Mouse (Mus musculus) ES-CJ7 (cell line): Measurements from ENCODE around the gene Tanc1.
A peak's percentile ranks its signal among the peaks of the same experiment; 100 is the strongest.
"Not testable (repeated sequence)": the region's sequence is repeated elsewhere in the genome, so short reads cannot be mapped to it uniquely, and the experiment has no call there.

Source experiments
- DNase-seq: peaks from one replicate; pipeline ENCODE4 v3.0.0; 2011; ENCODE audit warnings: low read depth, low spot score

Gene Tanc1

DNA sequence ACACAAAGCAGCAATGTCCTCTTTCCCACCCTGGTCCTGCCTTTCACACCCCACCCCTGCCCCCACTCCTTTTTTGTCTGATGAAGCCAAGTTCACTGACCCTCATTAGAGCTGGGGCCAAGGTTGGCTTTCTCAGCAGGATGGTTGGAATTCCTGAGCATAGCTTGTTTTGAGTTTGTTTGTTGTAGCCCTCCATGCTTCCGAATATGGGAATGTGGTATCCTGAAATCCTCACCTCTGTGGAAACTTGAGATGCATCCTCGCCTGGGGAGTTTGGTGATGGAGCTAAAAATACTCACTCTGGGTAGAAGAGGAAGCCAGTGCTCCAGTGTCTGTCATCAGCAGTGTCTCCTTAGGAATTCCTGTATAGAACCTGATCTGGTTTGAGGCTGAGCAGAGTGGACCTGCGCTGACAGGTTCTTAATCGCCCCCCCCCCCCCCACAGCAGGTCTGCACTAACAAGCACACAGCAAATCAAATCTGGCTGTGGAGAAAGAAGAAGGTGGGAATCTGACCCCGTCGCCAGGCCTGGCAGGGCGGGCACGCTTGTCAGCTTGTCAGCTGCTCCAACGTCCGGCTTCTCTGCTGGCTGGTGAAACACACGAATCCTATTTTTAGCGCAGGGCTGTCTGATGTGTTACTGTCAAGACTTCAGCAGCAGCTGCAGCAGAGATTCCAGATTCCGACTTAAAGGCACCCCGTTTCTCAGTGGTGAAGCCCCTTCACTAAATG, 217.1 kb downstream of the Tanc1 start:
- no peak for DNase-seq

DNA sequence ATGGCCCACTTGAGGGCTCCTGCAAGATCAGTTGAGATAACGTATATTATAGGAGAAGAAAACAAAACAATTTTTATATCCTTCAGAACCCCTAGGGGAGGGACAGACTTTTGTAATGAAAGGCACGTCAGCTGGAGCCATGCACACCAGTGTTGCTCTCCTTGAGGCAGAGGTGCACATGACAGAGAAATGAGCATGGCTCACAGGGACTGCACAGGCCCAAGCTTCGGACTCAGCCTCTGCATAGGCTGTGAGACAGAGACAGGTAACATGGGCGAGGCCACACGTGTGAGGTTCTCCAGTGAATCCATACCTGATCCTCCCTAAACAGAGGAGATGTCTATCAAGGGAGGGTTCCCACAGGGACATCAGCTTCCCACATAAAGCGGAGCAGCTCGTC, 217.9 kb downstream of the Tanc1 start:
- DNase-seq: no peak

GRCm38 (mm10) chr2:59830151-59830550, 218.3 kb downstream of the Tanc1 start:
- peak; percentile 16 for DNase-seq

DNA sequence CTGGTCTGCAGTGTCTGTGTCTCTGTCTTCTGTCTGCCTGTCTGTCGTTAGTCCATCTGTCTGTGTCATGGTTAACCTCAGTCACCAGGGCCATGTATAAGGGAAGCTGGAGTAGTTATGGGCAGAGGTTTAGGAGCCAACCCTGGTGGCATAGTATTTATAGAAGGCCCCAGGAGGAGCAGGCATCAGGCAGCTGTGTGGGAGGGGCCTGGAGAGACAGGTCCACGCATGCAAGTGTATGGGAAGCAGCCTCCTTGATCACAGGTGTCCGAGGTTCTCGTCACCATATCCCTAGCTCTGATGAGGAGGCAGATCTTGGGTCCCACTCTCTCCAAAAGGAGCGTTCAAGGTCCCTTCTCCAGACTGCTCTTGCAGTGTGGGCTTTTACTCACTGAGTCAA, 219.1 kb downstream of the Tanc1 start:
- no peak for DNase-seq

DNA sequence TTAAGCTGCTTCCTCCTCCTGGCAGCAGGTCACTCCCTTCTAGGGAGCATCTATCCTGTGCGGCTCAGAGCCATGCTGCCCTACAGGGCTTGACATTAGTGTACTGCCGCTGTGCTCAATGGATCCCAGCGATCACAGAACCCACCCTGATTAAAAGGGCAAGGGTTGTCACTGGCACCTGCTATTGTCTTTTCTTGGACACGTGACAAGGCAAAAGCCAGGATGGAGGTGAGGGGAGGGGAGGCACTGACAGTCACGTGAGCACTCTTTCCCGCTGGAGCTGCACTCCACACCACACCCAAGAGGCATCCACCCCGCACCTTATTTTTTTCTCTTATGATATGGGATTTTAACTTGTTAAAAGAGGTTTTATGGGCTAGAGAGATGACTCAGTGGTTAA, 220.0 kb downstream of the Tanc1 start:
- DNase-seq: peak; percentile 14

- no peak for DNase-seq
Observed at GRCm38 (mm10) chr2:59838825-59839224, 227.0 kb downstream of the Tanc1 start.

DNA sequence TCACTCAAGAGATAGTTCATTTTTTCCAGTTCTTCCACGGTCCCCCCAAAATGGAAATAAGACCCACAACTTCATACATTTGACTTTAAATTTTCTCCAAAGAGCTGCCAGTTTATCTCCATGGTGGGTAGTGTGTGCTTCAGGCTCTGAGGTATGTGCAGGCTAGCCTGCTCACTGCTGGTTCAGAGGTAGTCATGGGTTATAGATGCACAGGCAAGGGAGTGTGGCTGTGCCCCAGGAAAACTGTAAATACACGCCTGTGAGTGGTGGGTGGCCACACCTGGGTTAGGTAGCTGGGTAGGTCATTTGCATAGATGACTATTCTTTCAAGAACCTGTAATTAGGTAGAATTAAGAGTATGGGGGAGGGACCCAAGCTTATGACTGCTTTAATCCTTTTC, 227.9 kb downstream of the Tanc1 start:
- no peak for DNase-seq

DNA sequence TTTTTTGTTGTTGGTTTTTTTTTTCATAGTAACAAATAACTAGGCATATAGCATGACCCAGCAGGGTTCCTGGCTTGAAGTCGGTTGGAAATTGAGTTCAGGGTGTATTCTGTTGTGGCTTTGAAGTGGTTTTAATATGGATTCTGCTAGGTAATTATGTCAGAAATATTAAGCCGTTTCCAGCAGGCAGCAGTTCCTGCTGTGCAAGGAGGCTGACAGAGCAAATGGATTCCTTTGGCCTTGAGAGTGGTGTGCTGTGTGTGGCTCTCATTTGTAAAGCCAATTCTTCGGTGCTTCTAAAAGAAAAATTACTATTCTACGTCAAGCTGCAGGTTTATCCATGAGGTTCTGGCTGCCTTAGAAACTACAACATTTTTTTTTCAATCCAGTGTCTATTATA, 228.3 kb downstream of the Tanc1 start:
- DNase-seq: no peak

DNA sequence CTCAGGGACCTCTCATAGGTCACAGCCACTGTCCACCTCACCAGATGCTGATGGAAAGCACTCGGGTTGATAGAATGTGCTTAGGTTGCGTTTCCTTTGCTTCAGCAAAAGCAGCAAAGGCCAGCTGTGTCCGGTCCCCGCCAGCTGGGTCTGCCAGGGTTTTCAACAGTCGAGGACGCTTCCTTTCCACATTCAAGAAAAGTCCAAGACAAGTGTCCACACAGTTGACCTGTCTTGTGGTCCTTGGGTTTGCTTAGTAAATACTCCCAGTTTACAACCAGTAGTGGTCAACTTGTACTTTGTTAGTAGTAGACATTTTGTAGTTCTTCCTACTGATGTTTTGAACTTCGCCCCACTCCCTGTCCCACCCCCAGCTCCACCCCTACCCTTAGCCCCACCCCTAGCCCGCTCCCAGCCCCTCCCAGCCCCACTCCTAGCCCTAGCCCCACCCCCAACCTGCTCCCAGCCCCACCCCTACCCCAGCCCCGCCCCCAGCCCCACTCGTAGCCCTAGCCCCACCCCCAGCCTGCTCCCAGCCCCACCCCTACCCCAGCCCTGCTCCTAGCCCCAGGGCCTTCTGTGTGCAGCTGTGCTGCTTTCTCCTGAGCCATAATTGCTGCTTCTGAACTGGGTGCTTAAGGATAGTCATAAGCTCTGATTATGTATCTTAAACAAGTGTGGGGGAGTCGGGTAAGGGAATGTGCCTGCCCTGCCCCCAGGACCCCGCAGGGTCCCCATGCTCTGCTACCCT, 229.5 kb downstream of the Tanc1 start:
- DNase-seq: peak; percentile 67

GRCm38 (mm10) chr2:59841944-59842343, 230.1 kb downstream of the Tanc1 start:
- no peak for DNase-seq

DNA sequence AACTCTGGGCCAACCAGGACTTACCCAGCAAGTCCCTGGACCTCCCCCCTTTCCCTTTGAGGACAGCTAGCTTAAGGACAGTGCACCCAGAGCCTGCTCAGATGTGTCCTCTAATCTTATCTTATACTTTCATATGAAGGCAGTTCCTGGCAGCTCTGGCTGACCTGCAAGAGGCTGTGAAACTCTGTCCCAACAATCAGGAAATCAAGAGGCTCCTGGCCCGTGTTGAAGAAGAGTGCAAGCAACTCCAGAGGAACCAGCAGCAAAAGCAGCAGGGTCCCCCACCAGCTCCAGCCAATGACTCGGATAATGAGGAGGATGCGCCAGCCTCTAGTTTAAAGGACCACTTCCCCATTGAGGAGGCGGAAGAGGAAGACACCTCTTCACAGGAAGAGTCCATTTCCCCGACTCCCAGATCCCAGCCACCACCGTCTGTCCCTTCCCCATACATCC, 230.7 kb downstream of the Tanc1 start:
- no peak for DNase-seq

GRCm38 (mm10) chr2:59843156-59843555, 231.3 kb downstream of the Tanc1 start:
- DNase-seq: peak; percentile 13

DNA sequence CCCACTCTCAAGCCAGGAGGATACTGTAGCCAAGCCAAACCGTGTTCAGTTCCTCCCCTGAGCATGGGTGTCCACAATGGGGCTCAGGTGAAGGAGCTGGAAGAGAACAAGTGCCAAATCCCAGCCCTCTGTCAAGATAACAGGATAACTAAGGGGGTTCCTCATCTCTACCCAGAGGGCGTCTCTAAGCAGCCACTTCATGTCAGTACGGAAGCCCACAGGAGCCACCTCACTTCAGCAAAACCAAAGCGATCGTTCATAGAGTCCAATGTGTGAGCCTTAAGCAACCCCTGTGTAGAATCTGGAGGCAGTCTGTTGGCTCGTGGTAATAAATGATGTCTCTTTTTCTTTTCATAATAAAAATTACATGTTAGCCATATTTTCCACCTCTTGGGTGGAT, 232.0 kb downstream of the Tanc1 start:
- DNase-seq: no peak

- DNase-seq: not testable (repeated sequence)
Observed at GRCm38 (mm10) chr2:59851885-59852284, 240.0 kb downstream of the Tanc1 start.

GRCm38 (mm10) chr2:59852916-59853315, 241.1 kb downstream of the Tanc1 start:
- DNase-seq: no peak

DNA sequence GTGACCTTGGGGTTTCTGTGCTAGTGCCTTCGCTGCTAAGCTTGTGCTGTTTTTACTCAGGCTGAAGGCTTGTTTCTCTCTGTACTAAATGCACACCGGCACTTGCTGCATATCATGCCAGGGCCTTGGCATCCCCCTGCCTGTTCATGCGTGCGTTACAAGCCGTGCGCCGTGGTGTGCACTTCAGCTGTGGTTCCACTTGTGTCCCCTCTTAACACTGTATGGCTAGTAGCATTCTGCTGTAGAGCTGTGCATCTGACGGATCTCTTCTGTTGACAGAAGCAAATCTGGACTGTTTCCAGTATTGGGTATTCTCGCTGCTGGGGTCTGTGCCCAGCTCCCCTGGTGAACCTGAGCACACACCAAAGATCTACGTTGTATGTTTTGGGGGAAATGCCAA, 241.7 kb downstream of the Tanc1 start:
- no peak for DNase-seq

DNA sequence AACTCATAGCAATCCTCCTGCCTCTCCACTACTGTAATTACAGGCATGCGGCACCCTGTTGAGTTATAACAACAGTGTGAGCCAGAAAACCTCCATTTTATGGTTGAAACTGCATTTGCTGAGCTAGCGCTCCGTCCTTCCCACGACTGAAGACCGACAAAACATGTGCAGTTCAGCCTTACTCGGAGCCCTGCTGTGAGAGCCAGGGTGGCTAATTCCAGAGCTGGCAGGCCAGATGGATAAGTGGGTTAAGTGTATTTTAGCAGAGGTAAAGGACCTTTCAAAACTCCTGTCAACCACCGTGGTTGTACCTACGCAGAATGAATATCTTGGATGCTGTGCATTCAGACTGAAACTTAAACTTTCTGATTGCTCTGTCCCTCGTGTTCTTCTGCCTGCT, 242.5 kb downstream of the Tanc1 start:
- no peak for DNase-seq

- no peak for DNase-seq
Observed at GRCm38 (mm10) chr2:59862618-59863017, 250.8 kb downstream of the Tanc1 start.

DNA sequence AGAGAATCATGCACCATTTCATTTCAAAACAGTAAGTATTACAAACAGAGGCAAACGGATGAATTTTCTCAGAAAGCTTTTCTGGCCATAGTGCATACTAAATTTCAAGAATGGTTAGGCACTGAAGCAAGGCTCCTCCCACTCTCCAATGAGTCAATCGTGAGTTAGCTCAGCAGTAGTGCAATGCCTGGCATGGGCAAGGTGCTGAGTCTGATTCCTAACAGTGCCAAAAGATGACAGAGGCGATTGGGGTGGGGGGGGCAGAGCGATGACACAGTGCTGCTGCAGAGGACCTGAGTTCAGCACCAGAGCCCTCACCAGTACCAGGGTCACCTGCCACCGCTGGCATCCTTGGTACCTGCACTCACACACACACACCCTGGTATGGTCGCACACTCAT, 258.7 kb downstream of the Tanc1 start:
- no peak for DNase-seq

DNA sequence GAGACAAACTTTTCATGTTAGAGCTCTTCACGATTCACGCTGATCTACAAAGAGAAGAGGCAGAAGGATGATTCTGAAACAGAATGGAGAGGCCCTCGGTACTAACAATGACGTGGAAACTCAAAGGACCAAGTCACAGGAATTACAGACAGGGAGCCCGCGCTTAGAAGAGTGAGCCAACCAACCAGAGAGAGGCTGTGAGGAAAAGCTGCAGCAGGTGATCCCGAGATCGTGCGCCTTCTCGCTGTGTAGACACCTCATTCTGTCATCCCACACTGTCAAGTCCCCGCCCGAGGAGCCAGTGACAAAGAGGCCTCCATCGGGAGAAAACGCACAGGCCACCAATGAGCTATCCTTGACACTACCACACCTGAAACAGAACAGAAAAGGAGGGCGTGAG, 264.6 kb downstream of the Tanc1 start:
- DNase-seq: no peak

- DNase-seq: no peak
Observed at GRCm38 (mm10) chr2:59877335-59877734, 265.5 kb downstream of the Tanc1 start.

- DNase-seq: peak; percentile 55
Observed at GRCm38 (mm10) chr2:59878221-59878620, 266.4 kb downstream of the Tanc1 start.

DNA sequence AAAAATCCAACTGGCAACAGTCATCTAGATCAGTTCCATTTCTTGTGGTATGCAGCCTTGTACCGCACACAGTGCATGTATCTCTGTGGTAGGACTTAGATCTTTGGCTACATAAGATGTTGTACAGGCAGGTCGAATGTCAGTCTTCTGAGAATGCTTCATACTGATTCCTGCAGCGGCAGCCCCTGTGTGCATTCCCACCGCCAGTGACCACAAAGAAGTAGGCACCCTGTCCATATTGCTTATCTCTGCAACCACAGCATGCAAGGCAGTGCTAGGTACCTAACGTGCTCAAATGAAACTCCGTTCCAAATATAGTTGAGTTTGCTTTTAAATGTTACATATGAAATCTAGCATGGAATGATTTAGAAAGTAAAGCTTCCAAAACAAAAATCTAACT, 269.6 kb downstream of the Tanc1 start:
- DNase-seq: no peak
